Mouse (Mus musculus) myocyte (in vitro differentiated cells): ENCODE measurements at regions not wholly inside any gene's neighbourhood (a gene's known extent, or its start where the extent isn't known, plus 50 kb on each side); places are given as distances from the start of the nearest gene placed in this dataset.

Source experiments
- CEBPB ChIP-seq: IDR thresholded peaks from 2 replicates; pipeline ENCODE4 v1.6.1; 2011; ENCODE audit warnings: mild to moderate bottlenecking, moderate library complexity; ENCODE audit not compliant: poor library complexity, insufficient read depth, severe bottlenecking
- E2F4 ChIP-seq: IDR thresholded peaks from one replicate; pipeline ENCODE4 v1.6.1; 2011; ENCODE audit warnings: mild to moderate bottlenecking, control low read depth, moderate library complexity; ENCODE audit not compliant: insufficient read depth
- MAX ChIP-seq: IDR thresholded peaks from one replicate; pipeline ENCODE4 v1.6.1; 2011; ENCODE audit warnings: low read depth, mild to moderate bottlenecking, control low read depth
- MYOD1 ChIP-seq, 3 experiments: IDR thresholded peaks; one replicate each; pipeline ENCODE4 v1.6.1; 2011; ENCODE audit warnings: control low read depth in 2 of 3, low read depth in 2 of 3, mild to moderate bottlenecking in 2 of 3, moderate library complexity in 1 of 3; ENCODE audit not compliant: insufficient read length in 2 of 3, control insufficient read depth in 1 of 3
- MYOG ChIP-seq, 3 experiments: IDR thresholded peaks; one replicate each; pipeline ENCODE4 v1.6.1; 2011; ENCODE audit warnings: control low read depth in 2 of 3, low read depth in 2 of 3, mild to moderate bottlenecking in 2 of 3; ENCODE audit not compliant: insufficient read length in 2 of 3, control insufficient read depth in 1 of 3, insufficient read depth in 1 of 3
- POLR2A ChIP-seq: IDR thresholded peaks from one replicate; pipeline ENCODE4 v1.6.1; 2011; ENCODE audit warnings: low read depth, mild to moderate bottlenecking, control low read depth, moderate library complexity; ENCODE audit not compliant: insufficient read length
- POLR2AphosphoS2 ChIP-seq: IDR thresholded peaks from one replicate; pipeline ENCODE4 v1.6.1; 2011; ENCODE audit warnings: low read depth, control low read depth; ENCODE audit not compliant: insufficient read length
- REST ChIP-seq: IDR thresholded peaks from one replicate; pipeline ENCODE4 v1.6.1; 2011; ENCODE audit warnings: mild to moderate bottlenecking, control low read depth, moderate library complexity; ENCODE audit not compliant: insufficient read depth, insufficient read length
- SRF ChIP-seq: IDR thresholded peaks from one replicate; pipeline ENCODE4 v1.6.1; 2011; ENCODE audit warnings: low read depth; ENCODE audit not compliant: control insufficient read depth, insufficient read length
- TCF12 ChIP-seq: IDR thresholded peaks from one replicate; pipeline ENCODE4 v1.6.1; 2011; ENCODE audit warnings: mild to moderate bottlenecking, control low read depth; ENCODE audit not compliant: poor library complexity, insufficient read depth, severe bottlenecking
- TCF3 ChIP-seq: IDR thresholded peaks from one replicate; pipeline ENCODE4 v1.6.1; 2011; ENCODE audit warnings: low read depth, control low read depth; ENCODE audit not compliant: insufficient read length
- USF1 ChIP-seq: IDR thresholded peaks from one replicate; pipeline ENCODE4 v1.6.1; 2011; ENCODE audit warnings: low read depth, mild to moderate bottlenecking, control low read depth, moderate library complexity

DNA sequence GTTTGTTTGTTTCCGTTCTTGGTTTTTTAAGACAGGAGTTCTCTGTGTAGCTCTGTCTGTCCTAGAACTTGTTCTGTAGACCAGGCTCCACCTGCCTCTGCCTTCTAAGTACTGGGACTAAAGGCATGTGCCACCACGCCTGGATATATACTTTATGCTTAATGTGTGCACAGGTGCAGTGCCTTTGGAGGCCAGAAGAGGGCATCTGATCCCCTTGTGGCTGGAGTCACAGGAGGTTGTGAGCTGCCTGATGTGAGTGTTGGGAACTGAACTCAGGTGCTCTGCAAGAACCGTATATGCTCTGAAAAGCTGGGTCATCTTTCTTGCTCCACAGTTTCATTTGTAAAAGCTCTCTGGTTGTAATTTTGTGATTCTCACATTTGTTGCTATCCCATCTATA is 100.7 kb downstream of the 9530068E07Rik start:
- TF ChIP-seq REST (no peak), MAX (no peak), POLR2A (no peak), E2F4 (no peak), CEBPB (no peak), TCF12 (no peak), MYOD1 (IDR thresholded peaks at IDR 0.05; ENCODE audit: control insufficient read depth in 1 of 3, insufficient read length in 2 of 3, low read depth in 2 of 3) (no peak), SRF (no peak), USF1 (no peak), POLR2AphosphoS2 (no peak), TCF3 (no peak), MYOG (IDR thresholded peaks at IDR 0.05; ENCODE audit: control insufficient read depth in 1 of 3, insufficient read depth in 1 of 3, insufficient read length in 2 of 3, low read depth in 2 of 3) (no peak)
